Mouse (Mus musculus) heart, embryonic 14.5 days (tissue): ENCODE measurements around the gene Thoc3. TPM values are rescaled to one million over a fixed set of nuclear protein-coding genes. Genes with fewer than 3 reads are reported as not detected.

ENCODE experiments used
- ATAC-seq: fragments of 200-750 bp; cut with Nextera tagmentation; 2 replicates; pipeline ENCODE4 v1.8.0; 2017; ENCODE audit warnings: low read depth, moderate TSS enrichment; ENCODE audit not compliant: insufficient number of reproducible peaks, insufficient read depth, low FRiP score
- H3K27ac ChIP-seq, 2 experiments: fragments of 200-500 bp in 1 of 2; fragments of 300-500 bp in 1 of 2; sonication (generic) in 1 of 2; replicated peaks in 1 of 2; 2 replicates each; pipeline ENCODE4 v1.5.1; 2012 to 2014; ENCODE audit warnings: low read depth in 2 of 2, low read length in 2 of 2, control low read depth in 1 of 2, mild to moderate bottlenecking in 1 of 2, mixed read lengths in 1 of 2; ENCODE audit not compliant: control insufficient read depth in 1 of 2, insufficient read depth in 1 of 2
- H3K27me3 ChIP-seq: fragments of 300-500 bp; sonication (generic); 2 replicates; pipeline ENCODE4 v1.6.1; 2014; ENCODE audit warnings: mild to moderate bottlenecking, low read length, control low read depth; ENCODE audit not compliant: control insufficient read depth, insufficient read depth
- H3K36me3 ChIP-seq: fragments of 300-500 bp; sonication (generic); 2 replicates; pipeline ENCODE4 v1.6.1; 2014; ENCODE audit warnings: mild to moderate bottlenecking, control low read depth, low read length, mixed read lengths; ENCODE audit not compliant: control insufficient read depth, insufficient read depth
- H3K4me1 ChIP-seq, 2 experiments: fragments of 200-500 bp in 1 of 2; fragments of 300-500 bp in 1 of 2; sonication (generic) in 1 of 2; 2 replicates each; pipeline ENCODE4 v1.6.1; 2012 to 2014; ENCODE audit warnings: low read length in 2 of 2, control low read depth in 1 of 2, mixed read lengths in 1 of 2; ENCODE audit not compliant: control insufficient read depth in 2 of 2, insufficient read depth in 2 of 2
- H3K4me2 ChIP-seq: fragments of 300-500 bp; sonication (generic); 2 replicates; pipeline ENCODE4 v1.6.1; 2014; ENCODE audit warnings: mild to moderate bottlenecking, low read length
- H3K4me3 ChIP-seq, 2 experiments: fragments of 200-500 bp in 1 of 2; fragments of 300-500 bp in 1 of 2; sonication (generic) in 1 of 2; 2 replicates each; pipeline ENCODE4 v1.5.1; 2012 to 2014; ENCODE audit warnings: low read length in 2 of 2, mild to moderate bottlenecking in 2 of 2, control low read depth in 1 of 2, low read depth in 1 of 2, moderate library complexity in 1 of 2; ENCODE audit not compliant: control insufficient read depth in 1 of 2, insufficient read depth in 1 of 2
- H3K9ac ChIP-seq: fragments of 300-500 bp; sonication (generic); 2 replicates; pipeline ENCODE4 v1.6.1; 2014; ENCODE audit warnings: mild to moderate bottlenecking, low read length
- H3K9me3 ChIP-seq: fragments of 300-500 bp; sonication (generic); 2 replicates; pipeline ENCODE4 v1.6.1; 2016; ENCODE audit warnings: low read length, control low read depth; ENCODE audit not compliant: control insufficient read depth
- WGBS: fragments of 180-500 bp; shearing (Covaris S2); extraction: QIAGEN DNeasy Blood & Tissue Kit; methylation state at CpG from one replicate; pipeline ENCODE4 v1.1.7; 2014; 5-methylcytosine and 5-hydroxymethylcytosine counted together
- polyA plus RNA-seq: library from polyadenylated mRNA; unstranded; fragments of >200 nt; fragmentation: Nextera tagmentation; extraction: Ambion mirVana; gene quantifications from 2 replicates; pipeline ENCODE4 v1.2.1, GENCODE M21; 2014

The Thoc3 gene
- polyA plus RNA-seq, 1 experiment from 2014 or later = 88.2 TPM

GRCm38 (mm10) chr13:54425269-54425668 is 43.4 kb downstream of the Thoc3 start:
- WGBS = 77% methylated on average over 2 of the region's 2 CpGs
- no peak overlapping the region for H3K4me3 ChIP-seq
- 0 out of 2 replicates have a peak, but pooled peaks cover 3% of the 10 kb centered on the region for H3K9me3 ChIP-seq
- H3K4me1 ChIP-seq = no peaks in the 10 kb centered on the region
- no peaks in the 10 kb centered on the region for H3K36me3 ChIP-seq
- no peak overlapping the region for H3K27ac ChIP-seq
- H3K9ac ChIP-seq = no peak overlapping the region
- no peaks in the 10 kb centered on the region for H3K27me3 ChIP-seq
- no peak overlapping the region for H3K4me2 ChIP-seq
- ATAC-seq = no peak

DNA sequence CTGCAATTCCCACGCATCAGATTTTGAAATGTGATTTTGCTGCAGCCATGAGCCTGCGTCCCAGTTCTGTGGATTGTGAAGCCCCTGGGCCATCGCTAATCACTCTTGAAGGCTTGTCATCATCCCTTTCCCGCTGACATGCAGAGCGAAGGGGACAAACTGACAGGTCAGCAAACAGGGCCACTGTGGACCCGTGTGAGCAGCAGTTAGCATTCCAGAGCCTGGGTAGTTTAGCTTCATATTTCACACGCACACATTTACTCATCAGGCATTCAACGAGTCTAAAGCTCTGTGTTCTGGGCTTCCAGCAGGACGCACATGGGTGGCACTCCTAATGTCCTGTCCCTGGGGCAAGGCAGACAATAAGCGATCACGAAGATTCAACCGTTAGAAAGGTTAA is 48.4 kb downstream of the Thoc3 start:
- H3K4me1 ChIP-seq = no peaks in the 10 kb centered on the region
- no peak overlapping the region for H3K27ac ChIP-seq
- no peak overlapping the region for H3K4me2 ChIP-seq
- no peak overlapping the region for H3K9ac ChIP-seq
- no peak overlapping the region for H3K4me3 ChIP-seq
- no peaks in the 10 kb centered on the region; the same call in 1 of the 2 replicates for H3K27me3 ChIP-seq
- H3K36me3 ChIP-seq = no peaks in the 10 kb centered on the region
- 73% methylated on average over 12 of the region's 12 CpGs for WGBS
- H3K9me3 ChIP-seq = 0 out of 2 replicates have a peak, but pooled peaks cover 3% of the 10 kb centered on the region
- ATAC-seq = no peak

- Histone ChIP-seq H3K4me2 (no peak overlapping the region), H3K36me3 (no peaks in the 10 kb centered on the region), H3K9ac (no peak overlapping the region), H3K27me3 (no peaks in the 10 kb centered on the region; the same call in 1 of the 2 replicates), H3K4me3 (no peak overlapping the region), H3K9me3 (0 out of 2 replicates have a peak, but pooled peaks cover 3% of the 10 kb centered on the region), H3K4me1 (no peaks in the 10 kb centered on the region), H3K27ac (no peak overlapping the region)
- 80% methylated on average over 10 of the region's 10 CpGs for WGBS
- ATAC-seq = no peak
These were observed 49.8 kb downstream of the Thoc3 start for GRCm38 (mm10) chr13:54418781-54419327.

GRCm38 (mm10) chr13:54415059-54415458 is 53.6 kb downstream of the Thoc3 start:
- Histone ChIP-seq H3K27ac (no peak overlapping the region), H3K4me1 (peaks cover 6 to 7% of the 10 kb centered on the region in 2 experiments), H3K36me3 (no peaks in the 10 kb centered on the region), H3K4me2 (no peak overlapping the region), H3K9ac (no peak overlapping the region), H3K4me3 (no peak overlapping the region), H3K9me3 (no peaks in the 10 kb centered on the region), H3K27me3 (no peaks in the 10 kb centered on the region; the same call in 1 of the 2 replicates)
- whole genome bisulfite sequencing = 84% methylated on average over 4 of the region's 4 CpGs
- no peak for ATAC-seq

GRCm38 (mm10) chr13:54412721-54413120 is 55.9 kb downstream of the Thoc3 start:
- 63% methylated on average over 4 of the region's 4 CpGs for WGBS
- Histone ChIP-seq H3K4me3 (no peak overlapping the region), H3K36me3 (no peaks in the 10 kb centered on the region), H3K9me3 (no peaks in the 10 kb centered on the region), H3K4me2 (no peak overlapping the region), H3K4me1 (peaks cover 6 to 7% of the 10 kb centered on the region in 2 experiments), H3K27me3 (no peaks in the 10 kb centered on the region), H3K27ac (no peak overlapping the region), H3K9ac (no peak overlapping the region)
- no peak for ATAC-seq

- no peak for ATAC-seq
- no peak overlapping the region for H3K4me2 ChIP-seq
- H3K27me3 ChIP-seq = no peaks in the 10 kb centered on the region
- H3K9me3 ChIP-seq = no peaks in the 10 kb centered on the region
- H3K27ac ChIP-seq = no peak overlapping the region
- H3K4me3 ChIP-seq = no peak overlapping the region
- peaks cover 6 to 7% of the 10 kb centered on the region in 2 experiments for H3K4me1 ChIP-seq
- 11% methylated on average over 7 of the region's 7 CpGs for WGBS
- no peak overlapping the region for H3K9ac ChIP-seq
- H3K36me3 ChIP-seq = no peaks in the 10 kb centered on the region
These were observed 56.4 kb downstream of the Thoc3 start for GRCm38 (mm10) chr13:54412236-54412635.

DNA sequence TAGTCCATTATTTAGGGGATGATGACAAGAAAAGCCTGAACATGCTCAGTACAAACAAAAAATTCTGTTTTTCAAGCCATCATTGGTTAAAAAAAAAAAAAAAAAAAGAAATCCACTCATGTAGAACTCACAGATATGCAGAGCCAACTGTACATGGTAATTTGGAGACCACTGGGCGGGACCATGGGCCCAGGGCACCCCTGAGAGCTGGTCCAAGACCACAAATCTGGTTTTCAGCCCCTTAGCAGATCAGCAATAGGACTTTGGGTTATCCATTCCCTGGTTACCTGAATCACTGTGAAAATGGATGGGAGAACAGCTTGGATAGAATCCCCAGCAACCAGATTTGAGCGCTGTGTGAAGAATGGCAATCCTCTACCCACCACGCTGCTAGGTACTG is 57.0 kb downstream of the Thoc3 start:
- H3K36me3 ChIP-seq = no peaks in the 10 kb centered on the region
- H3K9me3 ChIP-seq = no peaks in the 10 kb centered on the region
- 78% methylated on average over 3 of the region's 3 CpGs for WGBS
- no peak overlapping the region for H3K4me2 ChIP-seq
- no peaks in the 10 kb centered on the region for H3K27me3 ChIP-seq
- peaks cover 6 to 7% of the 10 kb centered on the region in 2 experiments for H3K4me1 ChIP-seq
- no peak overlapping the region for H3K4me3 ChIP-seq
- H3K27ac ChIP-seq = no peak overlapping the region
- no peak overlapping the region for H3K9ac ChIP-seq
- no peak for ATAC-seq
